Mouse (Mus musculus) olfactory bulb, adult 2 months (tissue): ENCODE measurements around the gene Syngr3. TPM values are rescaled to one million over a fixed set of nuclear protein-coding genes. Genes with fewer than 3 reads are reported as not detected.

Source experiments
- H3K27ac ChIP-seq: fragments of 200-500 bp; 2 replicates; pipeline ENCODE4 v1.5.1; 2012; ENCODE audit warnings: low read depth, low read length; ENCODE audit not compliant: insufficient read depth
- H3K4me1 ChIP-seq: fragments of 200-500 bp; 2 replicates; pipeline ENCODE4 v1.6.1; 2012; ENCODE audit warnings: low read length; ENCODE audit not compliant: control insufficient read depth, insufficient read depth
- H3K4me3 ChIP-seq: fragments of 200-500 bp; 2 replicates; pipeline ENCODE4 v1.5.1; 2012; ENCODE audit warnings: mild to moderate bottlenecking, low read depth, low read length, moderate library complexity; ENCODE audit not compliant: insufficient read depth
- CTCF ChIP-seq: fragments of 200-500 bp; IDR thresholded peaks from 2 replicates; pipeline ENCODE4 v1.5.1; 2012; ENCODE audit warnings: low read depth, mild to moderate bottlenecking, low read length, moderate library complexity; ENCODE audit not compliant: insufficient read depth
- POLR2A ChIP-seq: fragments of 200-500 bp; IDR thresholded peaks from 2 replicates; pipeline ENCODE4 v1.6.1; 2012; ENCODE audit warnings: mild to moderate bottlenecking, low read depth, low read length, moderate library complexity; ENCODE audit not compliant: insufficient read depth
- WGBS: fragments of 180-500 bp; shearing (Covaris S2); methylation state at CpG from one replicate; pipeline ENCODE4 v1.1.7; 2018; 5-methylcytosine and 5-hydroxymethylcytosine counted together
- polyA plus RNA-seq: library from polyadenylated mRNA; stranded (reverse); fragments of >200 nt; gene quantifications from 2 replicates; pipeline ENCODE4 v1.2.4, GENCODE M21; 2012; ENCODE audit warnings: low replicate concordance; ENCODE audit not compliant: missing spikeins, insufficient read depth, insufficient read length

Syngr3 gene
- polyA plus RNA-seq, 1 experiment: not detected

GRCm38 (mm10) chr17:24707801-24708425 is 18.2 kb upstream of the Syngr3 start:
- 3% methylated on average over 24 of the region's 24 CpGs for WGBS
- Histone ChIP-seq H3K27ac (peak overlapping the region; percentile 25), H3K4me3 (peak overlapping the region; percentile 96), H3K4me1 (peaks cover 6% of the 10 kb centered on the region; the same call in 1 of the 2 replicates)
- TF ChIP-seq POLR2A (no peak), CTCF (no peak)

- WGBS: 3% methylated on average over 32 of the region's 32 CpGs
- peak within 1 kb of the TSS; percentile 96 for H3K4me3 ChIP-seq
- peak within 1 kb of the TSS; percentile 25 for H3K27ac ChIP-seq
- no peak for TF ChIP-seq CTCF
- peak; percentile 86; the same call in 1 of the 2 replicates for TF ChIP-seq POLR2A
- peaks cover 6% of the 10 kb centered on the region; the same call in 1 of the 2 replicates for H3K4me1 ChIP-seq
Observed at GRCm38 (mm10) chr17:24706982-24707800, 17.4 kb upstream of the Syngr3 start, which contains the start of gene Tbl3. Tbl3 (minus strand) TSS chr17:24707660.

GRCm38 (mm10) chr17:24705821-24706220 is 16.1 kb upstream of the Syngr3 start:
- WGBS: 98% methylated on average over 3 of the region's 3 CpGs
- no peak overlapping the region for H3K27ac ChIP-seq
- no peak for TF ChIP-seq POLR2A
- no peak for TF ChIP-seq CTCF
- H3K4me1 ChIP-seq: peaks cover 6% of the 10 kb centered on the region; the same call in 1 of the 2 replicates
- H3K4me3 ChIP-seq: no peak overlapping the region

GRCm38 (mm10) chr17:24701251-24701650 is 11.5 kb upstream of the Syngr3 start:
- 94% methylated on average over 9 of the region's 9 CpGs for WGBS
- Histone ChIP-seq H3K27ac (no peak overlapping the region), H3K4me3 (no peak overlapping the region), H3K4me1 (peaks cover 4% of the 10 kb centered on the region; the same call in 1 of the 2 replicates)
- TF ChIP-seq POLR2A (no peak), CTCF (no peak)

- Histone ChIP-seq H3K4me3 (no peak overlapping the region), H3K27ac (no peak overlapping the region), H3K4me1 (peaks cover 6% of the 10 kb centered on the region)
- TF ChIP-seq POLR2A (no peak), CTCF (no peak)
- WGBS: 84% methylated on average over 2 of the region's 2 CpGs
Observed at GRCm38 (mm10) chr17:24699473-24699872, 9.7 kb upstream of the Syngr3 start.

- Histone ChIP-seq H3K27ac (no peak overlapping the region), H3K4me3 (no peak overlapping the region), H3K4me1 (peaks cover 6% of the 10 kb centered on the region)
- TF ChIP-seq CTCF: no peak
- no peak for TF ChIP-seq POLR2A
- 72% methylated on average over 9 of the region's 9 CpGs for WGBS
Observed at GRCm38 (mm10) chr17:24698715-24699114, 9.0 kb upstream of the Syngr3 start.

- 14% methylated on average over 5 of the region's 5 CpGs for WGBS
- Histone ChIP-seq H3K4me3 (no peak overlapping the region), H3K4me1 (peaks cover 6% of the 10 kb centered on the region), H3K27ac (no peak overlapping the region)
- TF ChIP-seq POLR2A: no peak
Observed at GRCm38 (mm10) chr17:24697985-24698384, 8.2 kb upstream of the Syngr3 start.

- under 1% methylated on average over 68 of the region's 76 CpGs for WGBS
- Histone ChIP-seq H3K4me3 (peak within 1 kb of the TSS; percentile 91), H3K27ac (peak within 1 kb of the TSS; percentile 15; the same call in 1 of the 2 replicates), H3K4me1 (peaks cover 6% of the 10 kb centered on the region)
- TF ChIP-seq POLR2A: peak; percentile 66
- no peak for TF ChIP-seq CTCF
Observed at GRCm38 (mm10) chr17:24696011-24696697, 6.4 kb upstream of the Syngr3 start, which contains the start of the genes Gfer and Noxo1. Gfer (minus strand) TSS chr17:24696156. Noxo1 (plus strand) TSS chr17:24696234.
